Mouse (Mus musculus) liver, postnatal 0 days (tissue): ENCODE results near the gene Kif16b. TPM values are rescaled to one million over a fixed set of nuclear protein-coding genes. Genes with fewer than 3 reads are reported as not detected.

Experiments
- ATAC-seq: fragments of 200-750 bp; cut with Nextera tagmentation; 2 replicates; pipeline ENCODE4 v1.8.0; 2017; ENCODE audit warnings: mild to moderate bottlenecking, moderate library complexity
- DNase-seq: peaks from one replicate; pipeline ENCODE4 v3.0.0-alpha.2; 2016
- H3K27ac ChIP-seq: fragments of 300-500 bp; sonication (generic); 2 replicates; pipeline ENCODE4 v1.5.1; 2014; ENCODE audit warnings: antibody characterized with exemption, moderate library complexity, mild to moderate bottlenecking, low read depth
- H3K27me3 ChIP-seq: fragments of 300-500 bp; sonication (generic); 2 replicates; pipeline ENCODE4 v1.6.1; 2014; ENCODE audit warnings: low read length, control low read depth, mixed read lengths; ENCODE audit not compliant: insufficient read depth
- H3K36me3 ChIP-seq: fragments of 300-500 bp; sonication (generic); replicated peaks from 2 replicates; pipeline ENCODE4 v1.6.1; 2014; ENCODE audit warnings: mild to moderate bottlenecking, control low read depth, low read length, moderate library complexity, mixed read lengths; ENCODE audit not compliant: insufficient read depth
- H3K4me1 ChIP-seq: fragments of 300-500 bp; sonication (generic); 2 replicates; pipeline ENCODE4 v1.6.1; 2014; ENCODE audit warnings: antibody characterized with exemption, mild to moderate bottlenecking, control low read depth; ENCODE audit not compliant: insufficient read depth
- H3K4me2 ChIP-seq: fragments of 300-500 bp; sonication (generic); 2 replicates; pipeline ENCODE4 v1.6.1; 2014; ENCODE audit warnings: low read depth, mild to moderate bottlenecking, low read length, moderate library complexity, mixed read lengths
- H3K4me3 ChIP-seq: fragments of 300-500 bp; sonication (generic); 2 replicates; pipeline ENCODE4 v1.5.1; 2014; ENCODE audit warnings: low read depth, low read length
- H3K9ac ChIP-seq: fragments of 300-500 bp; sonication (generic); replicated peaks from 2 replicates; pipeline ENCODE4 v1.6.1; 2014; ENCODE audit warnings: mild to moderate bottlenecking, moderate library complexity
- H3K9me3 ChIP-seq: fragments of 300-500 bp; sonication (generic); 2 replicates; pipeline ENCODE4 v1.6.1; 2016; ENCODE audit warnings: mild to moderate bottlenecking, control low read depth, low read length, mixed read lengths
- CTCF ChIP-seq: sonication (generic); IDR thresholded peaks from 2 replicates; pipeline ENCODE4 v1.5.1; 2016; ENCODE audit warnings: antibody characterized with exemption, low read depth
- EP300 ChIP-seq: IDR thresholded peaks from 2 replicates; pipeline ENCODE4 v1.6.1; 2016; ENCODE audit warnings: antibody characterized with exemption, low read depth, mild to moderate bottlenecking
- WGBS: fragments of 180-500 bp; shearing (Covaris S2); extraction: QIAGEN DNeasy Blood & Tissue Kit; methylation state at CpG from one replicate; pipeline ENCODE4 v1.1.7; 2014; ENCODE audit not compliant: insufficient replicate concordance; 5-methylcytosine and 5-hydroxymethylcytosine counted together
- polyA plus RNA-seq: library from polyadenylated mRNA; unstranded; fragments of >200 nt; fragmentation: Nextera tagmentation; extraction: Ambion mirVana; gene quantifications from 2 replicates; pipeline ENCODE4 v1.2.1, GENCODE M21; 2015

Kif16b gene
- polyA plus RNA-seq, 1 experiment from 2014 or later: 3.9 TPM

- WGBS: 68% methylated on average over 2 of the region's 2 CpGs
- no peak overlapping the region for H3K9ac ChIP-seq
- no peaks in the 10 kb centered on the region for H3K4me1 ChIP-seq
- no peak overlapping the region for H3K4me3 ChIP-seq
- no peak for ATAC-seq
- no peak overlapping the region for H3K4me2 ChIP-seq
- no peaks in the 10 kb centered on the region for H3K27me3 ChIP-seq
- no peak for DNase-seq
- no peak overlapping the region for H3K27ac ChIP-seq
- TF ChIP-seq CTCF (no peak), EP300 (no peak)
- H3K9me3 ChIP-seq: no peaks in the 10 kb centered on the region
- H3K36me3 ChIP-seq: no peaks in the 10 kb centered on the region
Observed at GRCm38 (mm10) chr2:142603210-142603609, 298.1 kb downstream of the Kif16b start.

- Histone ChIP-seq H3K4me3 (no peak overlapping the region), H3K9me3 (no peaks in the 10 kb centered on the region), H3K27me3 (no peaks in the 10 kb centered on the region), H3K9ac (no peak overlapping the region), H3K4me2 (no peak overlapping the region), H3K27ac (no peak overlapping the region), H3K36me3 (no peaks in the 10 kb centered on the region), H3K4me1 (no peaks in the 10 kb centered on the region)
- 74% methylated on average over 4 of the region's 4 CpGs for WGBS
- DNase-seq (no peak), ATAC-seq (no peak)
- no peak for TF ChIP-seq EP300
- TF ChIP-seq CTCF: no peak
Observed at GRCm38 (mm10) chr2:142599235-142599634, 302.1 kb downstream of the Kif16b start.

DNA sequence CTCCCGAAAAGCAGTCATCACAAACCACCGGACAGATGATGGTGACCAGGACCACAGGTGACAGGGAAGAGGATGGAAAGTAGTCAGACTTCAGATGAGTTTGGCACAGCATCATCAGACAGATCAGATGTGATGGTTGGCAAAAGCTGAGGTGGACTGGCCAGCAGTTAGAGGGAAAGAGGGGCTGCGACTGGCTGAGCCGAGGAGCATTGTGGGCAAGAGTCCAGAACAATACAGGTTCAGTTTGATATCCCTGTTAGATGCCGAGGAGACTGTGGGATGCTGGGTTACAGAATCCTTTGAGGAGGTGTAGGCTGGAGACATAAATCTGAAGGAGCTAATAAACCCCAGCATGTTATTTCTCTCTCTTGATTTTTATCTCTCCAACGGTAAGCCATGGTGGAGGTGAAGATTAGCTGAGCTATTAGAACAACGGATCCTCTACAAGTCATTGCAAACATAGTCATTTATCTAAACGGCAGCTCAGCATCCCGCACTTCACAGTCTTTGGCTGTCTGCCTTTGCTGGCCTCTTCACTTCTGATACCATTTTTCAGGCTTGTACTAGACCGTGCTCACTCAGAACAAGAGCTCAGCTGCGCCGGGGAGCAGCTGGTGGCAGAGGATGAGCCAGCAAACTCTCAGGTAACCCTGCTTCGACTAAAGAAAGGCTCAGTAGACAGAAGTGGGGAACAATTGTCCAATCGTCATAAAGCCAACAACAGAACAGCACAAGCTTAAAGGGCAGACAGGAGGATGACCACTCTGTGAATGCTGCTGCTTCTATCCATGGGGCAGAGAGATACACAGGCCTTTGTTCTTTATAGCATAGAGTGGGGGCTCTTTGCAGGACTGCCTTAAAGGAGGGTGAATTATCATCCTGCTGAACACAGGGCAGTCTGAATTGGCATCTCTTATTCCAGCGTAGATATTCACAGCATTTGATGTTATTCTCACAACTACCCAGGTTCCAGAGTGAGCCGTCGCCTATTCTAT lies 304.9 kb downstream of the Kif16b start:
- WGBS: 72% methylated on average over 17 of the region's 17 CpGs
- Histone ChIP-seq H3K4me3 (no peak overlapping the region), H3K4me1 (no peaks in the 10 kb centered on the region), H3K27me3 (no peaks in the 10 kb centered on the region), H3K9ac (no peak overlapping the region), H3K36me3 (no peaks in the 10 kb centered on the region), H3K9me3 (no peaks in the 10 kb centered on the region), H3K27ac (no peak overlapping the region), H3K4me2 (no peak overlapping the region)
- no peak for ATAC-seq
- no peak for TF ChIP-seq EP300
- TF ChIP-seq CTCF: no peak
- no peak for DNase-seq

- Histone ChIP-seq H3K27me3 (no peaks in the 10 kb centered on the region), H3K4me3 (no peak overlapping the region), H3K36me3 (no peaks in the 10 kb centered on the region), H3K4me2 (no peak overlapping the region), H3K9ac (no peak overlapping the region), H3K27ac (no peak overlapping the region), H3K4me1 (no peaks in the 10 kb centered on the region), H3K9me3 (no peaks in the 10 kb centered on the region)
- no peak for DNase-seq
- no peak for TF ChIP-seq CTCF
- TF ChIP-seq EP300: no peak
- no peak for ATAC-seq
Observed at GRCm38 (mm10) chr2:142590938-142591337, 310.4 kb downstream of the Kif16b start.

- Histone ChIP-seq H3K27me3 (no peaks in the 10 kb centered on the region), H3K36me3 (no peaks in the 10 kb centered on the region), H3K27ac (no peak overlapping the region), H3K9me3 (no peaks in the 10 kb centered on the region), H3K4me2 (no peak overlapping the region), H3K9ac (no peak overlapping the region), H3K4me1 (no peaks in the 10 kb centered on the region), H3K4me3 (no peak overlapping the region)
- no peak for TF ChIP-seq EP300
- no peak for TF ChIP-seq CTCF
- no peak for ATAC-seq
- 70% methylated on average over 6 of the region's 6 CpGs for WGBS
- no peak for DNase-seq
Observed at GRCm38 (mm10) chr2:142590284-142590724, 311.0 kb downstream of the Kif16b start.

GRCm38 (mm10) chr2:142589403-142590283 lies 311.7 kb downstream of the Kif16b start:
- H3K36me3 ChIP-seq: no peaks in the 10 kb centered on the region
- no peak for ATAC-seq
- no peak for DNase-seq
- H3K9me3 ChIP-seq: no peaks in the 10 kb centered on the region
- no peak overlapping the region for H3K27ac ChIP-seq
- no peak overlapping the region for H3K9ac ChIP-seq
- H3K4me3 ChIP-seq: no peak overlapping the region
- TF ChIP-seq CTCF: no peak
- TF ChIP-seq EP300: no peak
- WGBS: 77% methylated on average over 14 of the region's 14 CpGs
- H3K27me3 ChIP-seq: no peaks in the 10 kb centered on the region
- H3K4me1 ChIP-seq: no peaks in the 10 kb centered on the region
- H3K4me2 ChIP-seq: no peak overlapping the region
